Mouse (Mus musculus): ENCODE results near the gene Gm17455. TPM values are rescaled to one million over a fixed set of nuclear protein-coding genes. Genes with fewer than 3 reads are reported as not detected.

Gene Gm17455
- polyA plus RNA-seq (2014; fragmentation: Illumina TruSeq; extraction: RNeasy Lipid Tissue Mini Kit (QIAGEN cat#74804); ENCODE audit: low read depth, low replicate concordance) = not detected

DNA sequence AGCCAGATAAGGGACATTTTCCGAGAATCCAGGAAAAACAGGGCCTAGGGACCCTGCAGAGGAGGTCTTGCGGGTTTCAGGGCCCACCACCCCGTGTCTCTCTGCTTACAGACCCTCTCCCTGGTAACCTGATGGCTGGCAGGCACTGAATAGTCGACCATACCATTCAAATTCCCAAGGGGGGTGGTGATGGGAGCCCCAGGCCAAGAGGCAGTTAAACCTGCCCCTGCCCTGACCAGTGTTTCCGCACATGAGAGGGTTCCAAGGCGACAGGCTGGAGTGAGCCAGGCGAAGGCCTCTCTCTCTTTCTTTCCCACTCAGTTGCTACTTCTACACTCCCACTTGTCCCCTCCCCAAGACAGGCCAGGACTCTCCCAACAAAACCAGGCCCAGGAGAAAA is at the start of gene Gm17455:
Gm17455 (plus strand) TSS at position 278 of the 400 bp plus-strand sequence.

Other genes with a start within 250 kb of the Gm17455 start
- gene Chst3, start 180.5 kb upstream of the Gm17455 start, polyA plus RNA-seq (2014; fragmentation: Illumina TruSeq; extraction: RNeasy Lipid Tissue Mini Kit (QIAGEN cat#74804); ENCODE audit: low read depth, low replicate concordance) = 1.8 TPM
- gene Psap, start 122.1 kb upstream of the Gm17455 start, polyA plus RNA-seq (2014; fragmentation: Illumina TruSeq; extraction: RNeasy Lipid Tissue Mini Kit (QIAGEN cat#74804); ENCODE audit: low read depth, low replicate concordance) = 71.8 TPM
- gene Vsir, start 52.9 kb upstream of the Gm17455 start, polyA plus RNA-seq (2014; fragmentation: Illumina TruSeq; extraction: RNeasy Lipid Tissue Mini Kit (QIAGEN cat#74804); ENCODE audit: low read depth, low replicate concordance) = 3.2 TPM